ENCODE assay signal across 29 mouse cellular contexts in genomic region chr1:78139287-78139686, GRCm38 (mm10). TPM values are rescaled to one million over a fixed set of nuclear protein-coding genes. Genes with fewer than 3 reads are reported as not detected.
DNase-seq lines count a peak whose midpoint lies in the region; ATAC-seq lines count a peak whose summit lies in the region.
"Had no signal": no experiment of that assay in that cellular context is flagged by ENCODE, and none has a peak within 500 bp of the region (broad histone marks: within the 10 kb centered on the region; RNA-seq: fewer than 3 reads in every experiment).

No protein-coding gene starts in this region.

- no peaks in the 10 kb centered on the region for H3K9me3 ChIP-seq in hindbrain, embryonic 10.5 days
- H3K9me3 ChIP-seq in hindbrain, embryonic 16.5 days (ENCODE audit: control insufficient read depth, low read length) = no peaks in the 10 kb centered on the region
- no peaks in the 10 kb centered on the region for H3K9me3 ChIP-seq in hindbrain, embryonic 13.5 days
- H3K9me3 ChIP-seq in midbrain, embryonic 13.5 days = no peaks in the 10 kb centered on the region
- no peaks in the 10 kb centered on the region for H3K9me3 ChIP-seq in neural tube, embryonic 13.5 days
- no peaks in the 10 kb centered on the region for H3K9me3 ChIP-seq in heart, embryonic 10.5 days
- H3K9me3 ChIP-seq: embryonic facial prominence, embryonic 12.5 days had no signal

- peaks cover 60% of the 10 kb centered on the region for H3K4me1 ChIP-seq in hindbrain, embryonic 10.5 days (replicated peaks)
- no peaks in the 10 kb centered on the region; the same call in 1 of the 2 replicates for H3K4me1 ChIP-seq in hindbrain, embryonic 16.5 days (ENCODE audit: control insufficient read depth, insufficient read depth, low read depth, low read length)
- H3K4me1 ChIP-seq in hindbrain, embryonic 13.5 days (replicated peaks) = peaks cover 41% of the 10 kb centered on the region
- H3K4me1 ChIP-seq in midbrain, embryonic 13.5 days (replicated peaks) = peaks cover 52% of the 10 kb centered on the region
- H3K4me1 ChIP-seq in neural tube, embryonic 13.5 days (replicated peaks) = peaks cover 39% of the 10 kb centered on the region
- 0 out of 2 replicates have a peak, but pooled peaks cover 5% of the 10 kb centered on the region for H3K4me1 ChIP-seq in heart, embryonic 10.5 days

- H3K4me2 ChIP-seq in hindbrain, embryonic 16.5 days (ENCODE audit: low read length) = no peak overlapping the region
- 0 out of 2 replicates have a peak overlapping the region, but pooled peaks have one; percentile 6 for H3K4me2 ChIP-seq in hindbrain, embryonic 13.5 days
- H3K4me2 ChIP-seq in midbrain, embryonic 13.5 days (replicated peaks) = no peak overlapping the region; the same call in 1 of the 2 replicates
- H3K4me2 ChIP-seq in neural tube, embryonic 13.5 days = 0 out of 2 replicates have a peak overlapping the region, but pooled peaks have one; percentile 14
- H3K4me2 ChIP-seq: embryonic facial prominence, embryonic 12.5 days; heart, embryonic 11.5 days had no signal

- WGBS in hindbrain, embryonic 10.5 days = under 1% methylated on average over 11 of the region's 11 CpGs
- WGBS in hindbrain, embryonic 16.5 days = 3% methylated on average over 11 of the region's 11 CpGs
- WGBS in hindbrain, embryonic 13.5 days = 2% methylated on average over 11 of the region's 11 CpGs
- WGBS in midbrain, embryonic 13.5 days = under 1% methylated on average over 11 of the region's 11 CpGs
- 2% methylated on average over 11 of the region's 11 CpGs for WGBS in neural tube, embryonic 13.5 days
- 3% methylated on average over 11 of the region's 11 CpGs for WGBS in heart, embryonic 10.5 days

- H3K4me3 ChIP-seq in hindbrain, embryonic 10.5 days = peak overlapping the region; percentile 22
- H3K4me3 ChIP-seq in hindbrain, embryonic 16.5 days (ENCODE audit: low read length) = no peak overlapping the region
- H3K4me3 ChIP-seq in hindbrain, embryonic 13.5 days = no peak overlapping the region
- no peak overlapping the region for H3K4me3 ChIP-seq in midbrain, embryonic 13.5 days (replicated peaks)
- no peak overlapping the region for H3K4me3 ChIP-seq in neural tube, embryonic 13.5 days
- H3K4me3 ChIP-seq in heart, embryonic 10.5 days = no peak overlapping the region
- H3K4me3 ChIP-seq: embryonic facial prominence, embryonic 12.5 days; erythroblast, embryonic 14.5 days; left cerebral cortex, adult 2 months; myocyte had no signal

- peak overlapping the region; percentile 76 for H3K27ac ChIP-seq in hindbrain, embryonic 10.5 days
- H3K27ac ChIP-seq in hindbrain, embryonic 16.5 days (ENCODE audit: low read depth, low read length) = no peak overlapping the region
- H3K27ac ChIP-seq in hindbrain, embryonic 13.5 days = 0 out of 2 replicates have a peak overlapping the region, but pooled peaks have one; percentile 30
- H3K27ac ChIP-seq in midbrain, embryonic 13.5 days = peak overlapping the region; percentile 10; the same call in 1 of the 2 replicates
- H3K27ac ChIP-seq in neural tube, embryonic 13.5 days (replicated peaks) = peak overlapping the region; percentile 47
- no peak overlapping the region for H3K27ac ChIP-seq in heart, embryonic 10.5 days
- H3K27ac ChIP-seq: embryonic facial prominence, embryonic 12.5 days; left cerebral cortex, adult 2 months had no signal

- peaks cover 98% of the 10 kb centered on the region for H3K27me3 ChIP-seq in hindbrain, embryonic 10.5 days (ENCODE audit: insufficient read depth, poor library complexity, severe bottlenecking)
- peaks cover 35% of the 10 kb centered on the region for H3K27me3 ChIP-seq in hindbrain, embryonic 16.5 days (replicated peaks; ENCODE audit: control insufficient read depth, insufficient read depth, low read length)
- H3K27me3 ChIP-seq in hindbrain, embryonic 13.5 days = peaks cover 85% of the 10 kb centered on the region
- H3K27me3 ChIP-seq in midbrain, embryonic 13.5 days = peaks cover 87% of the 10 kb centered on the region
- H3K27me3 ChIP-seq in neural tube, embryonic 13.5 days = peaks cover 94% of the 10 kb centered on the region
- H3K27me3 ChIP-seq in heart, embryonic 10.5 days (ENCODE audit: insufficient read depth, poor library complexity, severe bottlenecking) = peaks cover 91% of the 10 kb centered on the region

- ATAC-seq in hindbrain, embryonic 16.5 days = no peak; the same call in 1 of the 2 replicates
- ATAC-seq in hindbrain, embryonic 13.5 days (ENCODE audit: low FRiP score) = no peak
- peak; percentile 71; the same call in 1 of the 2 replicates for ATAC-seq in midbrain, embryonic 13.5 days
- no peak for ATAC-seq in neural tube, embryonic 13.5 days (ENCODE audit: low read depth)
- ATAC-seq: CD4-positive, CD25-positive, alpha-beta regulatory T cell, adult 4 months; forebrain, embryonic 14.5 days; lung, postnatal 0 days had no signal

- DNase-seq in hindbrain, embryonic 10.5 days (ENCODE audit: low spot score) = peak; percentile 53
- DNase-seq in heart, embryonic 10.5 days (ENCODE audit: low spot score) = no peak
- DNase-seq in left cerebral cortex, adult 18-20 months (ENCODE audit: low spot score in 2 of 2) = no peak
- no peak for DNase-seq in MN1 (ENCODE audit: low spot score)
- DNase-seq: adrenal gland, postnatal 25 days; cerebellum, adult 11-12 months; cerebellum, postnatal 36 days; heart, postnatal 10 days; kidney, adult 18-20 months; kidney, postnatal 25 days; left cerebral cortex, postnatal 4 days; liver; thymus, postnatal 36 days had no signal

- H3K9ac ChIP-seq in hindbrain, embryonic 16.5 days (ENCODE audit: low read depth, low read length) = no peak overlapping the region
- H3K9ac ChIP-seq in hindbrain, embryonic 13.5 days = no peak overlapping the region
- H3K9ac ChIP-seq in midbrain, embryonic 13.5 days (replicated peaks) = no peak overlapping the region
- no peak overlapping the region for H3K9ac ChIP-seq in neural tube, embryonic 13.5 days
- H3K9ac ChIP-seq: embryonic facial prominence, embryonic 12.5 days had no signal

- H3K36me3 ChIP-seq in hindbrain, embryonic 10.5 days = peaks cover 4% of the 10 kb centered on the region; the same call in 1 of the 2 replicates
- H3K36me3 ChIP-seq in hindbrain, embryonic 16.5 days (ENCODE audit: control insufficient read depth, insufficient read depth, low read length) = no peaks in the 10 kb centered on the region
- no peaks in the 10 kb centered on the region for H3K36me3 ChIP-seq in hindbrain, embryonic 13.5 days
- no peaks in the 10 kb centered on the region for H3K36me3 ChIP-seq in midbrain, embryonic 13.5 days
- no peaks in the 10 kb centered on the region for H3K36me3 ChIP-seq in neural tube, embryonic 13.5 days
- H3K36me3 ChIP-seq in heart, embryonic 10.5 days = no peaks in the 10 kb centered on the region
- H3K36me3 ChIP-seq: embryonic facial prominence, embryonic 12.5 days had no signal

RNA-seq across cellular contexts. Expression of gene Pax3, which starts 57.6 kb away (rescaled TPM):
- 47.6 and 54.6 TPM in 2 replicates for polyA plus RNA-seq in hindbrain, embryonic 10.5 days (2016; fragmentation: Nextera tagmentation; extraction: Ambion mirVana)
- polyA plus RNA-seq in hindbrain, embryonic 16.5 days (2015; fragmentation: Nextera tagmentation; extraction: Ambion mirVana) = 11.7 and 12.5 TPM in 2 replicates
- 17.6 and 24.4 TPM in 2 replicates for polyA plus RNA-seq in hindbrain, embryonic 13.5 days (2015; fragmentation: Nextera tagmentation; extraction: Ambion mirVana)
- polyA plus RNA-seq in midbrain, embryonic 13.5 days (2015; fragmentation: Nextera tagmentation; extraction: Ambion mirVana) = 30.4 and 35.6 TPM in 2 replicates
- 12.9 and 17.0 TPM in 2 replicates for polyA plus RNA-seq in neural tube, embryonic 13.5 days (2015; fragmentation: Nextera tagmentation; extraction: Ambion mirVana)
- polyA plus RNA-seq in heart, embryonic 10.5 days (2016; fragmentation: Nextera tagmentation; extraction: Ambion mirVana) = 0.28 and 1.9 TPM in 2 replicates
- not detected for total RNA-seq in left cerebral cortex, adult 18-20 months (2021)
- total RNA-seq: adrenal gland, postnatal 25 days; layer of hippocampus, adult 8-10 months; left cerebral cortex, adult 2 months; left cerebral cortex, postnatal 4 days; megakaryocyte progenitor cell, adult 5-6 weeks had no signal
- polyA plus RNA-seq: CD4-positive, CD25-positive, alpha-beta regulatory T cell, adult 4 months; erythroblast, embryonic 14.5 days; gonadal fat pad, adult 2 months; liver, embryonic 16.5 days; lung, postnatal 0 days had no signal

Comparison
In these comparisons a context has a peak if more than half of its experiments do, and no peak if none do; other contexts are left out.
1. H3K27ac ChIP-seq: peak in hindbrain, embryonic 10.5 days (single experiment), hindbrain, embryonic 13.5 days (single experiment), midbrain, embryonic 13.5 days (single experiment) and neural tube, embryonic 13.5 days (single experiment); none in hindbrain, embryonic 16.5 days (single experiment) and heart, embryonic 10.5 days (single experiment).
2. H3K4me2 ChIP-seq: peak in hindbrain, embryonic 13.5 days (single experiment) and neural tube, embryonic 13.5 days (single experiment); none in hindbrain, embryonic 16.5 days (single experiment) and midbrain, embryonic 13.5 days (single experiment).